Mouse (Mus musculus) CD8-positive naive resting alpha-beta T cell, adult 57 days (primary cell): ENCODE results near the gene Taf13. TPM values are rescaled to one million over a fixed set of nuclear protein-coding genes. Genes with fewer than 3 reads are reported as not detected.

ENCODE experiments used
- total RNA-seq: library from RNA; stranded (reverse); gene quantifications from one replicate; pipeline ENCODE4 v1.2.4, GENCODE M21; 2023

Gene Taf13
- total RNA-seq, result 28.9 TPM

DNA sequence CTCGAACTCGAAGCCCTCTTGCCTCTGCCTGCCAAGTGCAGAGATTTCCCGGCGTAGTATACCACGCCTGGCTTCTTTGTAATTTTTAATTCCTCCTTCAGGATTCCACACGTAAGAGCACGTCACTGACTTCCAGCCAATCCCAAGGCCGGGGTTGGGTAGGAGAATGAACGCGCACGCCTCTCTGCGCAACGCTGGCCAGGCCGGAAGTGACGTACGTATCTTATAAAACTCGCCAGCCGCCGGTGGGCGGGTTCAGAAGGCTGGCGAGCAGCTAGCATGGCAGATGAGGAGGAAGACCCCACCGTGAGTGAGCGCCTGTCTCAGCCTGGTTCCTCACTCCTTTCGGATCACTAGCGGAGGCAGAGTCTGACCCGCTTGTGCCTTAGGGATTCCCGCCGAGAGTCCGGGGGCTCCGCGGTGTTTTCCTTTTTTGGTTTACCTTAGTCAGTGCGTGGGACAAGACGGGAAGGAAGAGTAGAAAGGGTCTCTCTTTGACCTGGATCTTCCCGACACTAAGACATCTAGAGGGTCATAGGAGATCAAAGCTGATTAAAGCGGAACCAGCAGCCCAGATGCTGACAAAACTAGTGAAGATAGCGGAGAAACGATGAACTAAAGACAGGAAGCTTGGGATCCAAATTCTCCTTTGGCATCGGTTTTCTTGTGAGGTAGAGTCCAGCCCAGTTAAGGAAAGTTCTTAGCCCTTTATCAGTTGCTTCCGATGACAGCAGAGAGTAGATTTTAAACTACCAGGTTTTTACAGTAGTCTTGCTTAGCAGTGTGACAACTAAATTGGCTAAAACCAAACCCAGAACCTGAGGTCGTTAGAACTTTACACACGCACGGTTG, at the start of gene Taf13:
Taf13 (plus strand) TSS at position 256 of the 852 bp plus-strand sequence.

GRCm38 (mm10) chr3:108533951-108534350, 37.5 kb upstream of the Taf13 start, which contains the start of gene 1700013F07Rik:
1700013F07Rik (plus strand) TSS chr3:108534150.

DNA sequence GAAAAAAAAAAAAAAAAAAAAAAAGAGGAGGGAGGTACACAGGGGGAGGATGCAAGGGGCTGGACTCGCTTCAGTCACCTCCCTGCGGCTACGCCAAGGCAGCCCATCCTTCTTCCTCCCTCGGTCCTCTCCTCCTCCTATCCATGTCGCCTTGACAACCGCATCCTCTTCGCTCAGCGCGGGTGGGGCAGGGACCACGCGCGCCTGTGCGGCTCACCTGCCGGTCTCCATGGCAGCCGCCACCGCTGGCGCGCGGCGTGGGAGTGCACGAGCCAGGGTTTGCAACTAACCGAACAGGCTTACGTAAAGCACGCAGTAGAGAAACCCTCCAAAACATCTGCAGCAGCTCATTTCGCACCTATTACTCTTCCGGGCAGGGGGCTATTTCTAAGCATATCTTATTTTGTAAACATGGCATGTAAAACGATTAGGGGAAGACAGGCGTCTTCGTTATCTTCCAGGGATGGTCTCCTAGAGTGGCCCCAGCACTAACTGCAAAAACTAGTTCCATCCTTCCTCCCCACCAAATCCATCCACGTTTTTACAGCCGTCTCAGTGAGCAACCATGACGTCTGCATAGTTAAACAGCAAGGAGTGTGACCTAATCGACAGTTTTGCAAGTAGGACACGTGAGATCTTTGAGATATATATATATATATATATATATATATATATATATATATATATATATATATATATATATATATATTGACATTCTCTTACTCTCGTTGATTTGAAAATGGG, 34.8 kb upstream of the Taf13 start, which contains the start of gene 5330417C22Rik:
5330417C22Rik (minus strand) TSS at position 20 of the 744 bp plus-strand sequence.

GRCm38 (mm10) chr3:108562133-108562730, 9.3 kb upstream of the Taf13 start, which contains the start of gene Tmem167b:
Tmem167b (minus strand) TSS chr3:108562466.

GRCm38 (mm10) chr3:108590786-108591529, 19.5 kb downstream of the Taf13 start, which contains the start of gene Wdr47:
Wdr47 (plus strand) TSS chr3:108591279.

Other genes starting within 250 kb of the Taf13 start
- not detected for gene Mybphl, start 206.8 kb upstream of the Taf13 start, total RNA-seq
- 0.40 TPM for gene Psrc1, start 187.9 kb upstream of the Taf13 start, total RNA-seq
- 7.8 TPM for gene Celsr2, start 156.1 kb upstream of the Taf13 start, total RNA-seq
- gene Sars, start 126.5 kb upstream of the Taf13 start, total RNA-seq, result 143 TPM
- gene 1700013F07Rik, start 37.5 kb upstream of the Taf13 start, total RNA-seq, result not detected
- gene 5330417C22Rik, start 35.2 kb upstream of the Taf13 start, total RNA-seq, result 0.09 TPM
- gene Tmem167b, start 9.2 kb upstream of the Taf13 start, total RNA-seq, result 37.3 TPM
- gene Wdr47, start 19.6 kb downstream of the Taf13 start, total RNA-seq, result 15.6 TPM
- 41.3 TPM for gene Clcc1, start 82.2 kb downstream of the Taf13 start, total RNA-seq
- 7.6 TPM for gene Gpsm2, start 150.6 kb downstream of the Taf13 start, total RNA-seq
- gene Aknad1, start 168.0 kb downstream of the Taf13 start, total RNA-seq, result not detected